26 mouse cellular contexts compared by ENCODE assay signal in the genomic region with DNA sequence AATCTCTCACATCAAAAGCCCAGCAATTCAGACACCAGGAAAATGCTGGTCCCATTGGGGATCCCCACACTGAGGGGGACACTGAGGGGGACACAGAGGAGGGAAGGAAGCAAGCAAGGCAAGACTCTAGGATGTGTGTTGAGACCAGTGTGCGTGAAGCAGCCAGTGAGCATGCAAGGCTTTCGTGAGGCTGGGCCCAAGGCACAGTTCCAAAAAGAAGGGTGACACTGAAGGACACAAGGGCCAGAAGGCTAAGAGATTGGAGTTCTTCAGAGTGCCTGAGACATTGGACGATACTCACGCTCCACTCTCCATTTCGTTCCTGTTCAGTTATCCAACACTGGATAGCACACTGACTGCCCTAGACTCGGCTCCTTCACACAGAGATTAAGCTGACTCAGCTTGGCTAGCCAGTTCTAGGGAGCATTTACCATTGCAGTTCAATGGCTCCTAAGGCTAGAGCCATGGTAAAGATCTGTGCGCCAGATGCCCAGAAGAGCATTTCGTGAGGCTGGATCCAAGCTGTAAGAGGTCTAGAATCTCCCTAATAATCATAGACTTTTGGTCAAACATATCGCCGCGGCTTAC.
DNase-seq lines count a peak whose midpoint lies in the region; ATAC-seq and TF ChIP-seq lines count a peak whose summit lies in the region.
"Had no signal": no experiment of that assay in that cellular context is flagged by ENCODE, and none has a peak within 500 bp of the region (broad histone marks: within the 10 kb centered on the region; RNA-seq: fewer than 3 reads in every experiment).

No protein-coding gene starts in this region.

- no peak for TF ChIP-seq CTCF in lung, postnatal 0 days (IDR thresholded peaks at IDR 0.05)

- H3K36me3 ChIP-seq in heart, embryonic 10.5 days = no peaks in the 10 kb centered on the region
- H3K36me3 ChIP-seq in heart, embryonic 12.5 days = no peaks in the 10 kb centered on the region
- no peaks in the 10 kb centered on the region for H3K36me3 ChIP-seq in kidney, embryonic 16.5 days (ENCODE audit: insufficient read depth, low read length)
- no peaks in the 10 kb centered on the region for H3K36me3 ChIP-seq in limb, embryonic 10.5 days
- H3K36me3 ChIP-seq in lung, postnatal 0 days (ENCODE audit: insufficient read depth, low read length) = no peaks in the 10 kb centered on the region
- H3K36me3 ChIP-seq: embryonic facial prominence, embryonic 12.5 days; hindbrain, embryonic 13.5 days; limb, embryonic 12.5 days; liver, embryonic 13.5 days; midbrain, embryonic 13.5 days had no signal

- 0 out of 2 replicates have a peak, but pooled peaks cover 12% of the 10 kb centered on the region for H3K27me3 ChIP-seq in heart, embryonic 10.5 days (ENCODE audit: insufficient read depth, poor library complexity, severe bottlenecking)
- H3K27me3 ChIP-seq in heart, embryonic 12.5 days (replicated peaks) = no peaks in the 10 kb centered on the region
- H3K27me3 ChIP-seq in kidney, embryonic 16.5 days (ENCODE audit: insufficient read depth, low read length) = no peaks in the 10 kb centered on the region
- H3K27me3 ChIP-seq in limb, embryonic 10.5 days (ENCODE audit: low read depth, poor library complexity, severe bottlenecking) = no peaks in the 10 kb centered on the region
- H3K27me3 ChIP-seq in lung, postnatal 0 days (replicated peaks; ENCODE audit: insufficient read depth, low read length) = no peaks in the 10 kb centered on the region
- H3K27me3 ChIP-seq: embryonic facial prominence, embryonic 12.5 days; limb, embryonic 12.5 days had no signal

- peak; percentile 63 for DNase-seq in heart, embryonic 10.5 days (ENCODE audit: low spot score)
- no peak for DNase-seq in kidney, postnatal 25 days
- DNase-seq in limb, embryonic 10.5 days (ENCODE audit: low spot score) = no peak
- no peak for DNase-seq in lung, postnatal 0 days (ENCODE audit: low spot score)
- no peak for DNase-seq in layer of hippocampus, adult 9-11 months
- DNase-seq: cerebellum, postnatal 14 days; gastrocnemius, postnatal 36 days; kidney, postnatal 10 days; layer of hippocampus, postnatal 36 days; liver, embryonic 13.5 days; lung, adult 2 months; retina, postnatal 1 day; right cerebral cortex, postnatal 25 days; thymus, adult 2 months; thymus, postnatal 4 days had no signal

- H3K4me3 ChIP-seq in heart, embryonic 10.5 days = no peak overlapping the region
- no peak overlapping the region for H3K4me3 ChIP-seq in heart, embryonic 12.5 days
- H3K4me3 ChIP-seq in kidney, embryonic 16.5 days (ENCODE audit: low read length) = no peak overlapping the region
- no peak overlapping the region for H3K4me3 ChIP-seq in limb, embryonic 10.5 days
- H3K4me3 ChIP-seq in lung, postnatal 0 days (ENCODE audit: low read depth, low read length) = no peak overlapping the region
- H3K4me3 ChIP-seq: embryonic facial prominence, embryonic 12.5 days; erythroblast, embryonic 14.5 days; hindbrain, embryonic 13.5 days; layer of hippocampus, adult 2 months; limb, embryonic 12.5 days; liver, embryonic 13.5 days; midbrain, embryonic 13.5 days had no signal

- H3K9ac ChIP-seq in heart, embryonic 12.5 days = no peak overlapping the region
- H3K9ac ChIP-seq in kidney, embryonic 16.5 days (replicated peaks; ENCODE audit: low read length) = no peak overlapping the region
- no peak overlapping the region for H3K9ac ChIP-seq in lung, postnatal 0 days (replicated peaks; ENCODE audit: low read depth)
- H3K9ac ChIP-seq: embryonic facial prominence, embryonic 12.5 days; hindbrain, embryonic 13.5 days; limb, embryonic 12.5 days; liver, embryonic 13.5 days; midbrain, embryonic 13.5 days had no signal

- no peak for TF ChIP-seq EP300 in lung, postnatal 0 days (IDR thresholded peaks at IDR 0.05)

- WGBS in heart, embryonic 10.5 days = 91% methylated on average over 11 of the region's 11 CpGs
- 90% methylated on average over 11 of the region's 11 CpGs for WGBS in heart, embryonic 12.5 days
- 93% methylated on average over 11 of the region's 11 CpGs for WGBS in kidney, embryonic 16.5 days
- WGBS in limb, embryonic 10.5 days = 96% methylated on average over 11 of the region's 11 CpGs
- 95% methylated on average over 11 of the region's 11 CpGs for WGBS in lung, postnatal 0 days

- no peak overlapping the region for H3K4me2 ChIP-seq in heart, embryonic 12.5 days
- H3K4me2 ChIP-seq in kidney, embryonic 16.5 days (replicated peaks; ENCODE audit: low read depth, low read length) = no peak overlapping the region
- no peak overlapping the region for H3K4me2 ChIP-seq in lung, postnatal 0 days (replicated peaks; ENCODE audit: low read depth, low read length)
- H3K4me2 ChIP-seq: embryonic facial prominence, embryonic 12.5 days; heart, embryonic 11.5 days; hindbrain, embryonic 13.5 days; limb, embryonic 12.5 days; liver, embryonic 13.5 days; midbrain, embryonic 13.5 days had no signal

- peaks cover 41% of the 10 kb centered on the region for H3K4me1 ChIP-seq in heart, embryonic 10.5 days
- H3K4me1 ChIP-seq in heart, embryonic 12.5 days (replicated peaks) = peaks cover 37% of the 10 kb centered on the region
- peaks cover 43% of the 10 kb centered on the region for H3K4me1 ChIP-seq in kidney, embryonic 16.5 days (ENCODE audit: insufficient read depth, low read length)
- peaks cover 44% of the 10 kb centered on the region for H3K4me1 ChIP-seq in limb, embryonic 10.5 days
- peaks cover 21% of the 10 kb centered on the region; the same call in 1 of the 2 replicates for H3K4me1 ChIP-seq in lung, postnatal 0 days (ENCODE audit: insufficient read depth, low read depth, low read length)

- H3K9me3 ChIP-seq in heart, embryonic 10.5 days = no peaks in the 10 kb centered on the region
- no peaks in the 10 kb centered on the region for H3K9me3 ChIP-seq in heart, embryonic 12.5 days (replicated peaks)
- no peaks in the 10 kb centered on the region for H3K9me3 ChIP-seq in kidney, embryonic 16.5 days (ENCODE audit: low read length)
- H3K9me3 ChIP-seq in limb, embryonic 10.5 days (replicated peaks) = no peaks in the 10 kb centered on the region
- H3K9me3 ChIP-seq in lung, postnatal 0 days (ENCODE audit: low read length) = no peaks in the 10 kb centered on the region
- H3K9me3 ChIP-seq: embryonic facial prominence, embryonic 12.5 days; hindbrain, embryonic 13.5 days; limb, embryonic 12.5 days; liver, embryonic 13.5 days; midbrain, embryonic 13.5 days had no signal

- no peak overlapping the region for H3K27ac ChIP-seq in heart, embryonic 10.5 days
- H3K27ac ChIP-seq in heart, embryonic 12.5 days (ENCODE audit: poor library complexity, severe bottlenecking) = no peak overlapping the region
- H3K27ac ChIP-seq in kidney, embryonic 16.5 days (ENCODE audit: low read length) = 0 out of 2 replicates have a peak overlapping the region, but pooled peaks have one; percentile 22
- peak overlapping the region; percentile 16; the same call in 1 of the 2 replicates for H3K27ac ChIP-seq in limb, embryonic 10.5 days
- no peak overlapping the region for H3K27ac ChIP-seq in lung, postnatal 0 days (ENCODE audit: low read length)
- H3K27ac ChIP-seq: hindbrain, embryonic 13.5 days; layer of hippocampus, adult 2 months; limb, embryonic 12.5 days; liver, embryonic 13.5 days; midbrain, embryonic 13.5 days had no signal

- ATAC-seq in heart, embryonic 12.5 days (ENCODE audit: insufficient number of reproducible peaks, low FRiP score) = no peak
- ATAC-seq in kidney, embryonic 16.5 days (ENCODE audit: low FRiP score, low TSS enrichment) = no peak
- no peak for ATAC-seq in lung, postnatal 0 days
- ATAC-seq: forebrain, embryonic 16.5 days; inflammation-experienced regulatory T-cells, adult 6 months; midbrain, embryonic 13.5 days had no signal

Comparison
In these comparisons a context has a peak if more than half of its experiments do, and no peak if none do; other contexts are left out.
1. H3K27ac ChIP-seq: peak in kidney, embryonic 16.5 days (single experiment) and limb, embryonic 10.5 days (single experiment); none in heart, embryonic 10.5 days (single experiment), heart, embryonic 12.5 days (single experiment) and lung, postnatal 0 days (single experiment).